Mouse (Mus musculus) heart, embryonic 15.5 days (tissue): Measurements from ENCODE around the gene Cap1. TPM values are rescaled to one million over a fixed set of nuclear protein-coding genes. Genes with fewer than 3 reads are reported as not detected.

Experiments
- ATAC-seq: fragments of 200-750 bp; cut with Nextera tagmentation; replicated peaks from 2 replicates; pipeline ENCODE4 v1.8.0; 2017; ENCODE audit warnings: low read depth, moderate TSS enrichment; ENCODE audit not compliant: insufficient number of reproducible peaks, insufficient read depth, low FRiP score
- H3K27ac ChIP-seq: fragments of 300-500 bp; sonication (generic); 2 replicates; pipeline ENCODE4 v1.5.1; 2015; ENCODE audit warnings: mild to moderate bottlenecking, inconsistent platforms
- H3K27me3 ChIP-seq: fragments of 300-500 bp; sonication (generic); 2 replicates; pipeline ENCODE4 v1.6.1; 2015; ENCODE audit warnings: inconsistent platforms
- H3K36me3 ChIP-seq: fragments of 300-500 bp; sonication (generic); 2 replicates; pipeline ENCODE4 v1.6.1; 2015; ENCODE audit warnings: mild to moderate bottlenecking, inconsistent platforms
- H3K4me1 ChIP-seq: fragments of 300-500 bp; sonication (generic); replicated peaks from 2 replicates; pipeline ENCODE4 v1.6.1; 2015; ENCODE audit warnings: inconsistent platforms
- H3K4me2 ChIP-seq: fragments of 300-500 bp; sonication (generic); 2 replicates; pipeline ENCODE4 v1.6.1; 2015; ENCODE audit warnings: inconsistent platforms, mild to moderate bottlenecking, moderate library complexity
- H3K4me3 ChIP-seq: fragments of 300-500 bp; sonication (generic); 2 replicates; pipeline ENCODE4 v1.5.1; 2015; ENCODE audit warnings: mild to moderate bottlenecking, inconsistent platforms
- H3K9ac ChIP-seq: fragments of 300-500 bp; sonication (generic); 2 replicates; pipeline ENCODE4 v1.6.1; 2015; ENCODE audit warnings: mild to moderate bottlenecking, inconsistent platforms
- H3K9me3 ChIP-seq: fragments of 300-500 bp; sonication (generic); replicated peaks from 2 replicates; pipeline ENCODE4 v1.6.1; 2016; ENCODE audit warnings: inconsistent platforms
- WGBS: fragments of 180-500 bp; shearing (Covaris S2); methylation state at CpG from one replicate; pipeline ENCODE4 v1.1.7; 2015; ENCODE audit warnings: mixed read lengths; 5-methylcytosine and 5-hydroxymethylcytosine counted together
- polyA plus RNA-seq: library from polyadenylated mRNA; unstranded; fragments of >200 nt; fragmentation: Nextera tagmentation; extraction: Ambion mirVana; gene quantifications from 2 replicates; pipeline ENCODE4 v1.2.1, GENCODE M21; 2015

The Cap1 gene
- polyA plus RNA-seq, 1 experiment from 2014 or later: 41.4 TPM

DNA sequence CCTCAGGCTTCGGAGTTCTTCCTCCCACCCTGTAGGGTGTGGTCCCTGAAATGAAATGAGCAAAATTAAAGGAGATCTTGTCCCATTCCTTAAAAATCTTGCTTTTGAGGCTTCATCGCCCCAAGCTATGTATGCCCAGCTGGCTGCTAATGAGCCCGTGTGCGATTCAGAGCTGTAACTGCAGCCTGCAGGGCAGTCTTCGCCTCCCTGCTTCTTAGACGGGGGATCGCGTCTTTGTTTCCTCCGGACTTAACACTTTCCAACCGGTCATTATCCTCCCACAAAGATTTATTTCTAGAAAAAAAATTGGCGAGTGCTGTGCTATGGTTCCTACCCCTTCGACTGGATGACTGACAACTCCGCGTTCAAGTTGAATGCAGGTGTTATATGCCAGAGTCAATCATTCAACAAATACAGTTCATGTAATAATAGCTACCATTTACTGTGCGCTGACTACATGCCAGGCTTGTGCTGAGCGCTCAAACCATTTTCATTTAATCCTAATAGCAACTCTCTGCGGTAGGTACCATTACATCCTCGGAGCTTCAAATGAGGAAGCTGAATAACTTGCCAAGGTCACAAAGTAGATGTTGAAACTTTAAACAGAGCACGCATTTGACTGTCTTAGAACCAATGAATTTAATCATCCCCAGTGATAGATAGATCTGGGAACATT lies 861 bp upstream of the Cap1 start:
- Histone ChIP-seq H3K27ac (peak overlapping the region; percentile 100), H3K9ac (peak overlapping the region; percentile 80), H3K9me3 (no peaks in the 10 kb centered on the region), H3K4me1 (peaks cover 47% of the 10 kb centered on the region), H3K27me3 (no peaks in the 10 kb centered on the region), H3K4me2 (peak overlapping the region; percentile 87), H3K4me3 (peak overlapping the region; percentile 74), H3K36me3 (no peaks in the 10 kb centered on the region)
- 7% methylated on average over 19 of the region's 19 CpGs for WGBS
- no peak for ATAC-seq

DNA sequence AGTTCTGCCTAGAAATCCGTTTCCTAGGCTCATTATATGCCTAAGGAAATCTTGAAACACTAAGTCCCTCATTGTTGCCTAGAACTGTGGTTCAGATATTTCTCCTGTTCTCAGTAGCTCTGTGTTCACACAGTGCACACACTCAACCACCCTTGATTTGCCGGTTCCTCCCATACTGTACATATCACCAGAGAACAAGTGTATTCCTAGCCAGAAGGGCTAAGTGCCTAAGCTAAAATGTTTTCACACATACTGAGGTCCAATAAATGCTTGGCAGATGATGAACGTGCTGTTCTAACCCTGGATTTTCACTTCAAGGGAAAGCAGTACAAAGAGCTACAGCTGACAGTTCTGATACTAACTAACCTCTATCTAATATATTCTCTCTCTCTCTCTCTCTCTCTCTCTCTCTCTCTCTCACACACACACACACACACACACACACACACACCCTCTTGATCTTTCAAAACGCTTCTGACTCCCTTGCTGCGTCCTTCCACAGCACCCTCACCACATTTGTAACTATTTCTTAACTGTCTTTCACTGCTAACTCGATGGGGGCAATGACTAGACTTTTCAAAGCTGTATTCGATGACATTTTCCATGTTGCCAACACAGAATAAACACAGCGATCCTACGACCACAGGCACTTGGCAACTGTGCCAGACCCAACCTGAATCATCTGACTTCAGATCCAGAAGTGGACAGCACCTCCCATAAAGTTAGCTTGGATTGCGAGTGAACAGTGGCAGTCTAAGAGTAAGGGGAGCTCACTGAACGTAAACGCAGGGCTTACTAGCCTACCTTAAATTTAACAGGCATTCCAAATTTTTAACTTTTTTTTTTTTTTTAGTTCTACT lies 1.1 kb downstream of the Cap1 start:
- H3K9me3 ChIP-seq: no peaks in the 10 kb centered on the region
- 18% methylated on average over 12 of the region's 12 CpGs for WGBS
- no peak for ATAC-seq
- peak overlapping the region; percentile 87 for H3K4me2 ChIP-seq
- no peaks in the 10 kb centered on the region for H3K36me3 ChIP-seq
- H3K4me3 ChIP-seq: peak overlapping the region; percentile 74
- H3K4me1 ChIP-seq: peaks cover 45% of the 10 kb centered on the region
- H3K9ac ChIP-seq: peak overlapping the region; percentile 78
- H3K27ac ChIP-seq: peak overlapping the region; percentile 100
- no peaks in the 10 kb centered on the region for H3K27me3 ChIP-seq

DNA sequence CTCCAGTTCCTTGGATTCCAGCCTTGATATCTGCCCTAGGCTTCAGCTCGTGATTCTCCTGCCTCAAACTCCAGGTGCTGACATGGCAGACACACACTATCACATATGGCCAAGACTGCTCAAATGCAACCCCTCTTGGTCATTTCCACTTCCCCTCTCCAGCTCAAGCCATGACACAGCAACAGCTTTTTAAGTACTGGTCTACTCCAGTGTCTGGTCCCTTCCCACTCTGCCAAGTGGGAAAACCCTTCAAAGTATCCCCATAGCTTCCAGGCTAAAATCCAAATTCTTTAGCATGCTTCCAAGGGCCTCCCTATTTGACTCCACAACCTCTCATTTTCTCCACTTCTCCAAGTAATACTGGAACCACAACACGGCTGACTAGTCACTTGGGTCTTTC lies 1.8 kb downstream of the Cap1 start:
- Histone ChIP-seq H3K4me3 (peak overlapping the region; percentile 74), H3K4me2 (peak overlapping the region; percentile 87), H3K27me3 (no peaks in the 10 kb centered on the region), H3K9me3 (no peaks in the 10 kb centered on the region), H3K4me1 (peaks cover 45% of the 10 kb centered on the region), H3K27ac (peak overlapping the region; percentile 100), H3K9ac (peak overlapping the region; percentile 36; the same call in 1 of the 2 replicates), H3K36me3 (no peaks in the 10 kb centered on the region)
- WGBS: 27% methylated on average over 2 of the region's 2 CpGs
- ATAC-seq: no peak

DNA sequence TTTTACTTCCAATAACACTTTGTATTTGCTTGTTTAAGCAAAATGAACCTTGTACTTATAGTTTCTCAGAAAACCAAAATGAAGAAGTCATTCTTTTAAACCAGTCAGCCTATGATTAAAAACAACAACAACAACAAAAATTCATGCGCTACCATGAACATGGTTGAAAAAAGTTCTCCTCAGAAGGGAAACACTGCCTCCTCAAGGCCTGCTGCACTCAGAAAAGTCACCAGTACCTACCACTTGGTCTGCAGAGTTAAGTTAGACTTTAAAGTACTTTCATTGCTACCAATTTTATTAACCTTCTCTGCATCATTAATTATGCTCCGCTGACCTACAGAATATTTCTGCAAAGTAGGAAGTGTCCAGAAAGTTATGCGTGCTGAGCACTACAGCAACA lies 2.6 kb downstream of the Cap1 start:
- Histone ChIP-seq H3K4me1 (peaks cover 47% of the 10 kb centered on the region), H3K27ac (0 out of 2 replicates have a peak overlapping the region, but pooled peaks have one; percentile 100), H3K9me3 (no peaks in the 10 kb centered on the region), H3K36me3 (no peaks in the 10 kb centered on the region), H3K27me3 (no peaks in the 10 kb centered on the region), H3K4me3 (peak overlapping the region; percentile 74; the same call in 1 of the 2 replicates), H3K9ac (peak overlapping the region; percentile 36; the same call in 1 of the 2 replicates), H3K4me2 (peak overlapping the region; percentile 87)
- WGBS: 85% methylated on average over 3 of the region's 3 CpGs
- ATAC-seq: no peak

DNA sequence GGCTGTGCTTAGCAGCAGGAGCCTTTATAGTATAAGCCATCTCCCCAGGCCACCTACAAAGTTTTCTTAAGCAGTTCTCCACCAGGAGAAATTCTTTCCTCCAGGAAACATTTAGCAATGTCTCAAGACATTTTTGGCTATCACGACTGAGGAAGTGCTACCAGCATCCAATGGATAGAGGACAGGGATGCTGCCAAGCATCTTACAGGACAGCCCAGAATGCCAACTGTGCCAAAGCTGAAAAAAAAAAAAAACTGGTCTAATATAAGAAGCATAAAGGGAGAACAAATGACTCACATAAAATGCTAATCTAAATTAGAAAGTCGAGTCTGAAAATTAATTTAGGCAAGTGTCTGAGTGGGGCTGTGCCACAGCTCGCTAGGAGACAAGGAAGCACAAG lies 3.3 kb downstream of the Cap1 start:
- no peak for ATAC-seq
- no peaks in the 10 kb centered on the region for H3K36me3 ChIP-seq
- H3K27ac ChIP-seq: peak overlapping the region; percentile 31; the same call in 1 of the 2 replicates
- no peak overlapping the region for H3K9ac ChIP-seq
- WGBS: 68% methylated on average over 3 of the region's 3 CpGs
- no peaks in the 10 kb centered on the region for H3K9me3 ChIP-seq
- H3K4me2 ChIP-seq: no peak overlapping the region
- H3K4me3 ChIP-seq: no peak overlapping the region
- H3K27me3 ChIP-seq: no peaks in the 10 kb centered on the region
- peaks cover 50% of the 10 kb centered on the region for H3K4me1 ChIP-seq

DNA sequence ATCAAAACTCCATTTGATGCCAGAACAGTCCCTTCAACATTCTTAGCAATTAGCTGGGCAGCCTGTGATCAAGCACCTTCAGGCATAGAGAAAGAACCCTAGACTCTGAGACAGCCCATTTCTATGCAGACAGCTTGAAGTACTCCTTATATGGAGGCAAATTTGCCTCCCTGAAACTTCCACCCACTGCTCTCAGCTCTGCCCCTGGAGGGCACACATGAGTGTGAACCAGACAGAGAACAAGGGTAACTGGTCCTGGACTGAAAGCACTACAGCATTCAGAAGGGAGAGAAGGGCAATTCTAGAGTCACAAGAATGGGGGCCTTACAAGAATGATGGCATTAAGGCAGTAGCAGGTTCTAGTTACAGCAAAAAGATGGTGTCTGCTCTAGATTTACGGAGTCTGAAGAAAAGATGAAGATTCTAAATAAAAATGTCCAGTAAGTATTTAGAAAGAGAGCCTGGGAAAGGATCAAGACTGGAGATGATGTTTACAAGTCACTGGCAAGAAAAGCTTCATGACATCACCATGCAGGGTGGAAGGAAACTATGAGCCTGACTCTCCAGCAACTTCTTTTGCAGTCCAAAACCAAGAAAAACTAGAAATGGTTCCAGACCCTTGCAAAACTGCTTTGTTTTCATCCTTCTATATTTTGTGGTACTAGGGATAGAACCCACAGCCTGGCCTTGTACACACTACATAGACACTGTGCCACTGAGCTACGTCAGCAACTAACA lies 7.4 kb downstream of the Cap1 start:
- H3K9ac ChIP-seq: no peak overlapping the region
- peak overlapping the region; percentile 14; the same call in 1 of the 2 replicates for H3K27ac ChIP-seq
- H3K9me3 ChIP-seq: no peaks in the 10 kb centered on the region
- no peak overlapping the region for H3K4me2 ChIP-seq
- no peaks in the 10 kb centered on the region for H3K36me3 ChIP-seq
- no peaks in the 10 kb centered on the region for H3K27me3 ChIP-seq
- 88% methylated on average over 2 of the region's 2 CpGs for WGBS
- H3K4me1 ChIP-seq: peaks cover 29% of the 10 kb centered on the region
- ATAC-seq: no peak
- H3K4me3 ChIP-seq: no peak overlapping the region

DNA sequence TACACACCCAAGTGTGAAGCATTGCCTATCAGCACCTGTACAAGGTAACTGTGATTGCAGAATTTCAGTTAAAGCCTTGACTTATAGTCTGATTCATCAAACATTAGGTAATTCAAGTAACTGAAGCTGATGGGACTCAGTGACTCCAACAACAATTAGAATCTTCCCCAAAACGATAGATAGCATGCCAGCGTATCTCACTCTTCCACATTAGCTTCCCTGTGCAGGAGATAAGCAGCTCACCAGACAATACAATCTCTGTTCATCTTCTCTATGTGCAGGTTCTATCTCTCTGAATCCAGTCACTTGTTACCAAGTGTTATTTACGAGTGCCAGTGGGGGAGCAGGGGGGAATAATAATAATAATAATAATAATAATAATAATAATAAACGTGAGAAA lies 12.3 kb downstream of the Cap1 start:
- 65% methylated on average over 4 of the region's 4 CpGs for WGBS
- no peaks in the 10 kb centered on the region for H3K9me3 ChIP-seq
- no peak overlapping the region for H3K4me2 ChIP-seq
- H3K9ac ChIP-seq: no peak overlapping the region
- peaks cover 8% of the 10 kb centered on the region; the same call in 1 of the 2 replicates for H3K4me1 ChIP-seq
- H3K4me3 ChIP-seq: no peak overlapping the region
- H3K27ac ChIP-seq: no peak overlapping the region
- peaks cover 36% of the 10 kb centered on the region for H3K36me3 ChIP-seq
- no peaks in the 10 kb centered on the region for H3K27me3 ChIP-seq
- no peak for ATAC-seq

DNA sequence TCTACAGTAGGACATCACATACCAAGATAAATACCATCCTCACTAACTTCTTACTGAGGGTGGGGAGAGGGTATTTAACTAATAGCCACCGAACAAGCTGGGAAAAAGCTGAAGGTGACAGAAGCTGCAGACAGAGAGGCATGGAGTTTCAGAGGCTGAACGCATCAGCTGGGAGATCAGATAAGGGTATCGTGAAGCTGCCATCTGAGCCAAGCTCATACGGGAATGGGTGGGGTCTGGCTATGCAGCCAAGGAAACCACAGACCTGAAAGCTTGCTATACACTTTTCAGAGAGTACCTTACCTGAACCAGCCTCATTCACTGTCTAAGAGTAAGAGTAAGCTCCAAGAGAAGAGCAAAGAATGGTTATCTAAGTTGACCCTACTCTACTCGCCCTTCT lies 12.9 kb downstream of the Cap1 start:
- H3K27me3 ChIP-seq: no peaks in the 10 kb centered on the region
- WGBS: 53% methylated on average over 5 of the region's 5 CpGs
- H3K27ac ChIP-seq: no peak overlapping the region
- no peak for ATAC-seq
- no peak overlapping the region for H3K4me3 ChIP-seq
- no peak overlapping the region for H3K4me2 ChIP-seq
- H3K36me3 ChIP-seq: peaks cover 41% of the 10 kb centered on the region
- peaks cover 4% of the 10 kb centered on the region; the same call in 1 of the 2 replicates for H3K4me1 ChIP-seq
- H3K9me3 ChIP-seq: no peaks in the 10 kb centered on the region
- H3K9ac ChIP-seq: no peak overlapping the region

DNA sequence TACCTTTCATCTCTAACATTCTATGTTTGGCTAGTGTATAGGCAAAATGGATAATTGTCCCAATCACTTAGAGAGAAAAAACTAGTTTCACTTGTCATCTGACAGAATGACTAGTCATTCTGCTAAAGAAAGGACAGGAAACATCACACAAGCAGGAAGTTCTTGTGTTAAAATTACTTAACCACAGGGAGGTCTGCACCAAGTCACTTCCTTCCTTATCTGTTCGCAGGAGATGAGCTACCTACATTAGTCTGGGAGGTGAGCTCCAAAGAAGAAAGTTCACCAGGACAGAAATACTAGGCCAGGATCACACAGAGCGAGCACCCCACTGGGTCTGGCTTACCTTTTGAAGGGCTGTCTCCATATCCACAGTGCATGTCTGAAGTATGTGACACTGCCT lies 13.9 kb downstream of the Cap1 start:
- WGBS: 71% methylated on average over 2 of the region's 2 CpGs
- ATAC-seq: no peak
- Histone ChIP-seq H3K9ac (no peak overlapping the region), H3K27me3 (no peaks in the 10 kb centered on the region), H3K27ac (no peak overlapping the region), H3K4me3 (no peak overlapping the region), H3K4me2 (no peak overlapping the region), H3K36me3 (peaks cover 46% of the 10 kb centered on the region), H3K4me1 (peaks cover 4% of the 10 kb centered on the region; the same call in 1 of the 2 replicates), H3K9me3 (no peaks in the 10 kb centered on the region)

DNA sequence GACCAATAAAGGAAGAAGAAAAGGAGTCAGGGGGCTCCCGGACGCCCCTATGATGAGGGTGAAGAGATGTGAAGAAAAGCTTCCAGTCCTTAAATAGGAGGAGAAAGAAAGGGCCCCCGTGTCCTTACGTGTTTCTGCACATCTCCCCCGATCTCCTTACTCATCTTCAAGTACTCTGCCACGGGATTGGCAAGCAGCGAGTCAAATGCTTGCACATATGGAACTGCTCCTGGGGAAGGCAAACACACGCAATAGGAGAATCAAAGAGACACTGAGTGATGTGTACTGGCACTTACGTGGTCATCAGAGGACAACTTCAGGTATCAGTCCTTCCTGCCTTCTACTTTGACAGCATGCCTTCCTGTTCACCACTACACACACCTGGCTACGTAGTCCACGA lies 14.6 kb downstream of the Cap1 start:
- H3K4me3 ChIP-seq: no peak overlapping the region
- H3K36me3 ChIP-seq: peaks cover 52% of the 10 kb centered on the region
- ATAC-seq: no peak
- H3K9ac ChIP-seq: no peak overlapping the region
- WGBS: 86% methylated on average over 11 of the region's 11 CpGs
- H3K4me2 ChIP-seq: no peak overlapping the region
- H3K27ac ChIP-seq: no peak overlapping the region
- no peaks in the 10 kb centered on the region for H3K27me3 ChIP-seq
- H3K4me1 ChIP-seq: peaks cover 4% of the 10 kb centered on the region; the same call in 1 of the 2 replicates
- H3K9me3 ChIP-seq: no peaks in the 10 kb centered on the region

DNA sequence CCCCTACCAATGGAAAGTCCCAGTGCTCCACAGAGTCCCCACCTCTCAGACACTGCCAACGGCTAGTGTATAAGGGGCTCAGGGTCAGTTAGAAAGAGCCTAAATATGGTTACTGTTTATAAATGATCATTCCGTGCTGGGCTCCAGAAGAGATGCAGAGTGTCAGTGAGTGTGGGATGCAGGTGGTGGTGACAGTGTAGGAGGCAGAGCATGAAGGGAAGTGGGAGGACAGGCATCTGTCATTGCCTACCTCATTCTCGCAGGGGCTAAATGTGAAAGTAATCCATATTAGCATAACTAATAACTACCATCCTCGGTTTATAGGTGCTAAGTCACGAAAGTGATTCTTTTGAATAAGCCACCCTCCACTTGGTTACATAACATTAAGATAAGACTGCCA lies 15.1 kb downstream of the Cap1 start:
- Histone ChIP-seq H3K4me2 (no peak overlapping the region), H3K27me3 (no peaks in the 10 kb centered on the region), H3K9ac (no peak overlapping the region), H3K27ac (no peak overlapping the region), H3K36me3 (peaks cover 57% of the 10 kb centered on the region), H3K9me3 (no peaks in the 10 kb centered on the region), H3K4me1 (peaks cover 4% of the 10 kb centered on the region; the same call in 1 of the 2 replicates), H3K4me3 (no peak overlapping the region)
- WGBS: 80% methylated on average over 5 of the region's 5 CpGs
- no peak for ATAC-seq
